Mouse (Mus musculus) brain, embryonic 14.5 days (tissue): ENCODE results near the gene Zfp609.

Source experiments
- CTCF ChIP-seq: fragments of 200-500 bp; IDR thresholded peaks from 2 replicates; pipeline ENCODE4 v1.5.1; 2012; ENCODE audit warnings: inconsistent platforms, mild to moderate bottlenecking, moderate library complexity, borderline replicate concordance; ENCODE audit not compliant: insufficient read depth, insufficient read length; ENCODE audit errors: extremely low read depth
- POLR2A ChIP-seq: fragments of 200-500 bp; IDR thresholded peaks from 2 replicates; pipeline ENCODE4 v1.6.1; 2012; ENCODE audit warnings: mild to moderate bottlenecking, inconsistent platforms, borderline replicate concordance; ENCODE audit not compliant: poor library complexity, insufficient read depth, insufficient read length, severe bottlenecking; ENCODE audit errors: extremely low read depth

- TF ChIP-seq CTCF, result no peak
- TF ChIP-seq POLR2A, result no peak
Measured at GRCm38 (mm10) chr9:65644960-65645359, 182.4 kb downstream of the Zfp609 start.
